Mouse (Mus musculus) monocyte, adult 5-6 weeks (primary cell): Measurements from ENCODE around the gene Them4. TPM values are rescaled to one million over a fixed set of nuclear protein-coding genes. Genes with fewer than 3 reads are reported as not detected.
"Not testable (repeated sequence)": the region's sequence is repeated elsewhere in the genome, so short reads cannot be mapped to it uniquely, and the experiment has no call there.

Experiments used
- ATAC-seq: fragments of 153-309, 156-312 bp; replicated peaks from 2 replicates; pipeline ENCODE4 v1.8.0; 2017; ENCODE audit warnings: mild to moderate bottlenecking; ENCODE audit not compliant: low TSS enrichment, insufficient number of reproducible peaks, severe bottlenecking, poor library complexity, low FRiP score
- total RNA-seq: library from RNA; stranded (forward); fragments of 200-1000, 200-491, 200-594 nt; gene quantifications from 3 replicates; pipeline ENCODE4 v1.2.3, GENCODE M21; 2017

Them4 gene
- 1.9 to 5.4 TPM (median 3.7 TPM) in 3 replicates for total RNA-seq

DNA sequence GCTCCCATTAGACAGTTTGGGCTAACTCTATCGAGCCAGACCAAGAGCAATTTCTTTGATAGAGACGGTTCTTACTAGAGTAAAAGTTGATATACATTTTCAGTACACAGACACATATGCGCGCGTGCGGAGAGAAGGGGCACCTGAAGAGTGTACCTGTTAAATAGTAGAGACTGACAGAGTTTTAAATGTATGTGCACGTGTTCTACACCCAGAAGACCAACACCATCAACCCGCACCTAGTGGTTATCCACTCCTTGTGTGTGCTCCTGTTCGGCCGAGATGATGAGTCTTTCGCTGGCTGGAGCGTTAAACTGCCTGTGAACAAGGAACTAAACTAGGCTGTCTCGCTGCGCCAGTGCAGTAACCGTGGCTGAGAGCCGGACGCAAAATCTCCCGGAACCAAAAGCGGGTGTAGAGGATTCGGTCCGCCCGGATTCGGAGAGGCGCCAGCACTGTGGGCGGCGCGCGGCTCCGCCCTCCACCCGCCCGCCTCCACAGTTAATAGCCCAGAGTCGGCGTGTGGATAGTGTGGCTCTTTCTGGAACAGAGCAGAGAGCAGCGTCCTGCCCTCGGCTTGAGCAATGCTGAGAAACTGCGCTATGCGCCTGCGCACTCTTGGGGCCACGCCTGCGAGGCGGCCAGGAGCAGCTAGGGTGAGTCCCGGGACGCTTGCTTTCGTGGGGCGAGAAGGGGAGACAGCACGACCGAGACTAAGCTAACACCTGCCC, at the start of gene Them4:
Gene Them4, plus strand, starts transcription at position 457 of the 731 bp plus-strand sequence.
- ATAC-seq, result peak; percentile 93

DNA sequence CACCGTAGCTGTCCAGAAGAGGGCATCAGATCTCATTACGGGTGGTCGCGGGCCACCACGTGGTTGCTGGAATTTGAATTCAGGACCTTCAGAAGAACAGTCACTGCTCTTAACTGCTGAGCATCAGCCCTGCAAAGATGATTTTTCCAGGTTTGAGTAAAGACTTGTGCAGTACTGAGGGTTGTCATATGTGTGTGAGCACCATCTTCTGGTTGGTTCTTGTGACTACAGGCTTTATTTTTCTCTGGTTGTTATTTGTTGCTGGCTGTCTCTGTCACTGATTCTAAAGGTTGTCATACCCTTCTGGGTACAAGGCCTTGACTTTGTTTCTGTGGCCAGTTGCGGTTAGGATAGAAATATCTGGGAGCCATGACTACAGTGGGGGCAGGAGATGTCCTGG, 49.3 kb upstream of the Them4 start:
- no peak for ATAC-seq

DNA sequence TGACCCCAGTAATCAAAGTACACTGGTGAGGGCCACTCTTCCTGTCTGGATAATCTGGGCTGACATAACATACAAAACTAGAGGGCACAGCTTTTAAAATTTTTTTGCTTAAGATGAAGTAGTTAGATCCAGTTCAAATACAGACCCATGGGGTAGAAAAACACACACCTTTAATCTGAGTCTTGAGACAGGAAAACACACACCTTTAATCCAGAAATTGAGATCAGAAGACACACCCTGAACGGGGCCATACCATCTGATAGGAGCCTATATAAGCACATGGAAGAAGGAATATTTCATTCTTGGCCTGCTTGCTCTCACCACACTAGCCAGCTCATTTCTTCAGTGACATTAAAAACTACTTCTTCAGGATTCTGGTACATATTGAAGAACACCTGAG, 46.2 kb upstream of the Them4 start, which contains the start of gene Gm4778:
Gene Gm4778, plus strand, starts transcription at position 301 of the 400 bp plus-strand sequence.
- ATAC-seq, result not testable (repeated sequence)

DNA sequence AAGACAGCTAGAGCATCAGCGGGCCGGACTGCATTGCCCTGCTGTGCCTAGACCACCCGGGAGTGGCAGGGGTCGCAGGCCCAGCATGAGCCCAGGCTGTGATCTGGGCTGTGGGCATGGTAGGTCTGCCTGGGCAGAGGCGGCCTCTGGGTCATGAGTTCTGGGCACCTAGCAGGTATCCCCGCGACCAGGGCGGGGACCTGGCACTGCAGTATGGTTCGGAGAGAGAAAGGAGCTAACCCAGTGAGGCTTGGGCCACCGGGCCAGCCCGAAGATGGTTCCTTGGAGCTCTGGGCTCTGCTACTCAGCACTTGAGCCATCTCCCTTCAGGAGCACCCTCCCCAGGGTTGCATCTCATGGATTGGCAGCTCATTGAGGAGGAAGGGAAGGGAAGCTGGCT, 33.9 kb upstream of the Them4 start:
- no peak for ATAC-seq

DNA sequence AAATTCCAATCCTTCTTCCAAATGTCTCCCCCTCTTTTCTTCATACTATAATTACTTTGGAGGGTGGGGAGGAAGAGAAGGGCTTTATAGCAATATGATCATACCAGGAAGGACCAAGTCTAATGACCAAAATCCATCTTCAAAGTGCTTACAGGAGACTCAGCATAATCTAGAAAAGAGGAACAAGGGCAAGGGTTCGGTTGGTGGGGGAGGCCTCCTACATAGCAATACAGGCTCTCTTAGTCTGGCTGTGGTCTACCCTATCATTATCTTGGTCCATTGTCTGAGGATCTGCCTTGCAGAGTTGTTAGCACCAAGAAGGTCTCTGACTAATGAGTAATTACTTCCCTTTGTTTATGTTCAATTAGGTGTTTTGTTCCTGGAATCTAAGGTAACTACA, 4.4 kb upstream of the Them4 start:
- no peak for ATAC-seq

DNA sequence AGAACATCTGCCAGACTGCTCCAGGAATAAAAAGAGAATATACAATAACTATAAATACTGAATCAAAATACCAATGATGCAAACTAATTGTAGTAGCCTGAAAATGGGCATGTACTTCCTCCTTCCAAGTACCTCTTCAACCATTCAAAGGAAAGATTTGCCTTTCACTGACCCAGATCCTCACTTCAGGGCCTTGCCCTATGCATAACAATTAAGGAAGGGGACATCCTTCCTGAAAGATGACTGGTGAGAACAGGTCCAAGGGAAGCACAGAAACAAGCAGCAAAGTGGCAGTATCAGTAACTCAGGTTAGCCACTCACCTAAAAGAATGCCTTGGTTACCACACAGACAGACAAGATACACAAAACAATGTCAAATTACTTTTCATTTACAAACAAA, 2.9 kb upstream of the Them4 start:
- no peak for ATAC-seq

DNA sequence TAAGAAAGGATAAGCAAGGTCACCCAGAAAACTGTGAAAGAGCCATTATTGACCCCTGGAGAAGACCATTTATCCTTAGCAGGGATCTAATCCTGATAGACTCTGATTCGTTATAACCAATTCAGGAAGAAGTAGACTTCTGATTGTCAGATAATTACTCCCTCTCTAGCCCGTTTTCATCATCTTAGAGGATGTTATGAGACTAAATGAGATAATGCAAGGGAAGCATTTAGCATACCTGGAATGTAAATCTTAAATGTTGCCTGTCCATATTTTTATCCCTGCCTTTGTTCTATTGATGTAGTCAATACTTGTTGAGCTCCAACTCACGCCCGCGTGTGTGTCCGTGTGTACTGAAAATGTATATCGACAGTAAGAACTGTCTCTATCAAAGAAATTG, 602 bp downstream of the Them4 start:
- no peak for ATAC-seq

DNA sequence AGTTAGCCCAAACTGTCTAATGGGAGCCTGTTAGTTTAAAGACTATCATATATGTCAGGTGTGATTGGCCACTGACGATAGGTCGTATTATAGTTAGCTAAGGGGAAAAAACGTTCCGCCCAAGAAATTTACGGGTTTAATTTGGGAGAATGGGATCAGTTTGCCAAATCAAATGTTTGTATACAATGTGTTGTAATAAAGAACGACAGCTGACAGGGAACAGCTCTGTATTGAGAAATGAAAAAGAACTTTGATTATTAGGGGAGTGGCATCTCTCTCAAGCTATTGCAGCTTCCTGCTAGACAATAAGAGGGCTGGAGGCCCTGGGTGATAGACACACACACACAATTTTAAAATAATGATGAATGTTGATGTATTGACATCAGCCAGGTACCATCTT, 1.0 kb downstream of the Them4 start:
- no peak for ATAC-seq

DNA sequence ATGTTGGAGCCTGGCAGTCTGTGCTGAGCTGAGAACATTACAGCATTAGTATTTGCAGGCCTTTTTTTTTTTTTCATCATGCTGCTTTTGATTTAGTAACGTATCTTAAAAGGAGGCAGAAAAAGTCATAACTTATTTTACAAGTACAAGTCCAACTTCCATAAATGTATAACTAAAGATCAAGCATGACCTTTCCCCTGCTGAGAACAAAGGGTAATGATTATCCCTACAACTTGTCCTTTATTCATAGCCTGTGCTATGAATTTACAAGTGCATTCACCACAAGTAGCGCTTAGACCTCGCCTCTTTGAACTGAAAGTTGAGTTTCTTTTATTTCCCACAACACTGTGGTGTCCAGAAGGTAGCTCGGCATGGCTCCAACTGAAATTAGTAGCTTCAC, 1.5 kb downstream of the Them4 start:
- ATAC-seq, result no peak

DNA sequence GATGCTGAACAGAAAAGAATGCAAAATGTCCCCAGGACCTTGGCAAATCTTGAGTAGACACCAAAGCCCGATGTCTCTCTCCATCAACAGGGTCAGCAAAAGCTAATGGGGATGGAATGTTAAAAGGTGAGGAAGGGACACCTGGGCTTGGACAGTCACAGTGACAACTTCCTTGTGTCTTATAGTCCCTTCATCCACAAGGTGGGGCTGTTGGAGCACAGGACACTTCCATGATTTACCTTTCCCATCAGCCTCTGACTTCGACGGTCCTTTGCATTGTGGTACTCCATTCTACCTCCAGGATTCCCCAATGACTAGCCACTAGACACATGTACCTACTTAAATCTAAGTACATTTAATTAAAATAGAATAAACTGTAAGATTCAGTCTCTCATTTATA, 18.8 kb downstream of the Them4 start:
- ATAC-seq, result no peak

DNA sequence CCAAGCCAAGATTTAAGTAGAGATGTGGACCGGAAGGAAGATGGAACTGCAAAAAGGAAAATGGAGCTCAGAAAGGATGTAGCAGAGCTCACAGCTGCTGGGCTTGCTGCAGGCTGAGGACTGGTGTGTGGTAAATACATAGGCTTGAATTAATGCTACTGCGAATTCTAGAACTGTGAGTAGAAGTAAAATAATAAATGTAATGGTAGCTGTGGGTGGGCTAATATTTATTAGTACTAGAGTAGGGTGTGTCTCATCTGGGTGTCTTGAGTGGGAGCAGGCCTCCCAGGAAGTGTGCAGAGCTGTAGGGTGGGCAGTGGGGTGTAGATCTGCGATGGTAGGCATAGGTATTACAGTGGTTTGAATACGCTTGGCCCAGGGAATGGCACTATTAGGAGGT, 24.6 kb downstream of the Them4 start:
- no peak for ATAC-seq

DNA sequence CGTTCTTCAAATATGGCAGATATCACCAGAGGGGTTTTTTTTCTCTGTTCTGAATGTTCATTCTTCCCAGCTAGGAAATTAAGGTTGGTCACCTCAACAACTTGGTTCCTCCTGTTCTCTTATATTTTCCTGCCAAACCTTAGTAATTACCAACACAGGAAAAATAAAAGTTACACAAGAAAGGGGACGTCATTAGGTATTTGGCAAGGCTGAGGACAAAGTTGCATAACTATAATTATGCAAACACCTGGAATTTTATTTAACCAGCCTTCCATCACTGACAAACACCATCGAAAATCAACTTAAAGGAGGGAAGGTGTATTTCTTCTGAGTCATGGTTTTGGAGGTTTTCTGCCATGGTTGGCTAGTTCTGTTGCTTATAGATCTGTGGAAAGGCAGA, 28.6 kb downstream of the Them4 start:
- no peak for ATAC-seq

DNA sequence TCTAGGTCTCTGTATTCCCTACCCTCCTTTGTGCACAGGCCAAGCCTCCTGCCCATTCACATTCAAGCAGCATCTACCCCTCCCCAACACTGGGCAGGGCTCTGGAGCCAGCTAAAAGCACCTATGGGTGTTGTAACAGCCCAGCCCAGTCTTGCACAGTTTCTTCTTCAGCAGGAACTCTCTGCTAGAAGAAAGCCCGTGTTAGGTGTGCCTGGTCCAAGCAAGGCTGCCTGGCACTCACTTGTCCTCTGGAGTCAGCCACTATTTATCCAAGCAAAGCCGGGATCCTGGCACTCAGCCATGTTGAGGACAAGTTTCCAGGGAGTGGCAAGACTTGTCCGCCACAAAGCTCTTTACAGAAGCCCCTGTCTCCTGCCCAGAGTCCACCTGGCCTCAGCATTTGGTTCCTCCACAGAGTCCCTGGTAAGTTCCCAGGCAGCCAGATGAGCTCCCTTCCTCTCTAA, 32.1 kb downstream of the Them4 start, which contains the start of gene Them5:
Gene Them5, plus strand, starts transcription at position 141 of the 464 bp plus-strand sequence.
- no peak for ATAC-seq

DNA sequence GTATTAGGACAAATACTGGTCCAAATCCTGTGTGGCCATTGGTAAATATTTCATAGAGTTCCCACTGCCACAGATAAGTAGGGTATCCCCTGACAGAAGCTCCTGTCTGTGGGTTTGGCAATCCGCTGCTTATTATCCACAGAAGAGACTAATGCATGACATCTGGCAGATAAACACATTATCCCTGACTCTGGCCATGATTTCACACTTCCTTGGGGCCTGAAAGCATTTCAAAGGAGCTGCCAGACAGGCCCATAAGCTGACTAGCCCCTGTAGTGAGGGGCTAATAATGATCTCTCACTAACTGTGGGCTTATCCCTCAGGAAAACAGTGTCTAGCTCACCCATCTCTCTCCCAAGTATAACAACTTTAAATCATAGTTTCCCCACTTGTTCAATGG, 32.7 kb downstream of the Them4 start:
- no peak for ATAC-seq

DNA sequence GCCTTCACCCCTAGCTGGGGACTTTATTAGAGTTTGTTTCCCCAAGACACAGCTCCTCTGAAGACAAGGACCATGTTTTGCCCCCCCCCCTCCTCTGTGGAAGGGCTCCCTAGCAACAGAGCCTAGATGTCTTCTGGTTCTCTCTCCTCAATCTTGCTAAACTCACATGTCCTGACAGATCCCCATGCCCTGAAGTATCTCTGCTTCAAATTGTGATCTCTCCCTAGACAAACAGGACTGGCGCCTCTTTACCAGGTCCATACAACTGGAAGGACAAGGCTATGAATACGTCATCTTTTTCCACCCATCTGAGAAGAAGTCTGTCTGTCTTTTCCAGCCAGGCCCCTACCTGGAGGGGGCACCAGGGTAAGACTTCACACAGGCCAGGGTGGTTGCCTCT, 34.3 kb downstream of the Them4 start:
- no peak for ATAC-seq

DNA sequence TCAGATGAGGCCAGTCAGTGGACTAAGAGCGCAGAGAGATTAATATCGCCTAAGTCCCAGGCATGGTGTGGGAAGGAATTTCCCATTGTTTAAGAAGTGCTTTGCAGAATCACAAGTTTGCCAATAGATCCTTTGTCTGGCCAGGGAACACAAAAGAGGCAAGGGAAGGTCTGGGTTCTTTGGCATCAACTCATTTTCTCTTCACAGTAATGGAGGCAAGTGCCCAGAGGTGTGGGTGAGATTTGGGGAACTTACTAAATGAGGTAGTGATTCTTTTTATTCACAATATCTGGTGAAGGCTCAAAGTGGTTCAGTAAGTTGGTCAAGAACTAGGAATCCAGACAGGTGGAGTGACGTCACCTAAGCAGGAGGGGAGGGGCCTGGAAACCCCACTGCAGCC, 35.0 kb downstream of the Them4 start:
- ATAC-seq, result no peak

DNA sequence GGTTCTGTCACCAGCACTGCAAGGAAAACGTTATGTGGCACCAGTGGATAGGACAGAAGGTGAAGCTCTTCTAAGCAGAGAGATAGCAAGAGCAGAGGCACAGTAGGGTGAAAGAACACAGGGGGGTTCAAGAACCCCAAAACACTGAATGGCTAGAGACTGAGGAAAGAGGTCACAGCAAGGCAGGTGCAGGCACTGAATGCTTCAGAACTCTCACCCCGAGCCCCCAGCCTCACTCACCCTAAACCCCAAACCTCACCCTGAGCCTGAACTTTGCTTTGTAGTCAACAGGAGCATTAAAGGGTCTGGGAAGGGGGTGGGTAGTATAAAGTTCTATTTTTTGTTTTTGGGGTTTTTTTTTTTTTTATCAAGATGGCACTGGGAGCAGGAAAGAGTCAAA, 38.3 kb downstream of the Them4 start:
- no peak for ATAC-seq

DNA sequence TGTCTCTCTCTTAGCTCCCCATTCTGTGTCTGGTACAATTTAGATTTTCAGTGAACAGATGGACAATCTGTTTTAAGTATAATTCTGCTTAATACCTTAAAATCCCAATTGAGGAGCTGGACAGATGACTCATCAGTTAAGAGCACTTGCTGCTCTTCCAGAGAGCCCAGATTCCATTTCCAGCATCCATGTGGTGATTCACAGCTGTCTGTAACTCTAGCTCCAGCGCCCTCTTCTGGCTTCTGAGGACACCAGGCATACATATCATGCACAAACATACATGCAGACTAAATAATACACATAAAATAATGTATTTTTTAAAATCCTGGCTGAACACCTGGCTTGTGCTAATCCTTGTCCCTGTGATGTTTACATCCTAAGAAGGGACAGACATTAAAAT, 50.9 kb downstream of the Them4 start:
- no peak for ATAC-seq

DNA sequence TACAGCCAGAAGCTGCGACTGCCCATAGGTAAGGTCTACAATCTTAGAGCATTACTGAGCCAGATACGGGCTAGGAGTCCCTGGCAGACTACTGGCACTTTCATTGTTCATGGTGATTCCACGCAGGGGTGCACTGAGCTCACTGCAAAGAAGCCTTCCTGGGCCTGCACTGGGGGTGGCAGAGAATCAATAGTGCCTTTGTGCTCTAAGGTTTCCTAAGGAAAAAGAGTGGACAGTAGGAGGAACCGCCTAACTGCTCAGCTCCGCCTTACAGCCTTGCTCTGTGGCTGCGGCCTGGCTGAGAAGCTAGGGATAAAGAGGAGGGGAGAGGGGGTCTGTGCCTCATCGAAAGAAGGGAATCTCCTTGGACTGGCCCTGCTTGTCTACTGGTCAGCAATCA, 52.2 kb downstream of the Them4 start, which contains the start of gene C2cd4d:
Gene C2cd4d, plus strand, starts transcription at position 301 of the 400 bp plus-strand sequence.
- ATAC-seq, result no peak

DNA sequence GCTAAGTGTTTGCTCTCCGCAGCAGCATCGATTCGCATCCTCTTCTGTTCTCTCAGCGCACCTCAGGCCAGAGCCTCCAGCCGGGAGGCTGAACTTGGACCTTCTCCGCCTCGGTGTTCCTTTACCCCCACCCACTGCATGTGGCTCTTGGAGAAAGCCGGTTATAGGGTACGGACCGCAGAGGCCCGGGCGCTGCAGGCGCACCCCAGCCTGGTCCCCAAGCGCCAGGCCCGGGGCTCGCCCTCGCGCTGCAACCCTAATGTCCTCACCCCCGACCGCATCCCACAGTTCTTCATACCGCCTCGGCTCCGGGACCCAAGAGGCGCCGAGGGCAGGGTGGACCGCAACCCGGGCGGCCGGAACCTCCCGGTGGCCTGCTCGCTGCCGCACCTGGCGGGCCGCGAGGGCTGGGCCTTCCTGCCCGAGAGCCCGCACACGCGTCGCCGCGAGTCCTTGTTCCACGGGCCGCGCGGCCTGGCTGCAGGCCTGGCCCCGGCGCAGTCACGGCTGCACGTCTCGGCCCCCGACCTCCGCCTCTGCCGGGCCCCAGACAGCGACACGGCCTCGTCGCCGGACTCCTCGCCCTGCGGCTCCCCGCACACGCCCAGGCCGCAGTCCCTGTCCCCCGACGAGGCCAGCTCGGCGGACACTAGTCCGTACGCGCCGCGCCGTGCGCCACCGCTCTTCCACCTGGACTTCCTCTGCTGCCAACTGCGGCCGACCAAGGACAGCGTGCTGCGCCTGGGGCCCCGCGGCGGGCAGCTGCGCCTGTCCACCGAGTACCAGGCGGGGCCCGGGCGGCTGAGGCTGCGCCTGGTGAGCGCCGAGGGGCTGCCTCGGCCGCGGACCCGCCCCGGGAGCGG, 53.6 kb downstream of the Them4 start:
- no peak for ATAC-seq
